Mouse (Mus musculus): ENCODE data around the gene Otub2.
A peak's percentile ranks its signal among the peaks of the same experiment; 100 is the strongest.

DNA sequence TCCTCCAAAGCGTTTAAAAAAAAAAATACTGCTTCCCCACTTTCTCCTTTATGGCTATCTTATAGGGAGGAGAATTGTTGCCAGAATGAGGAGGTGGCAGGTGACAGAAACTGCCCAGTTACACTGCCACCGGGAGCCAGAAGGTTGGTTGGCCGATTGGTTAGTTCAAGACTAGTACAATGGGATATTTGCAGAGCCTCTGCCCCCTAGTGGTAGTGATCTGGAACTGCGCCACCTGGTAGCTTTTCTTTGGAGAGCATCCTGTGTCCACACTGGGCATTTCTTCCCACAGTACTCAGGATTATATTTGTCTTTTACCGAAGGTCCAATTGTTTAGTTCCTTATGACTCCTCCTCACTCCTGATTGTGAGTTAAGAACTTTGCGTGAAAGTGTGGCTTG lies 16.8 kb upstream of the Otub2 start:
- TF ChIP-seq CTCF (IDR thresholded peaks at IDR 0.05; ENCODE audit: extremely low read depth, insufficient read depth, insufficient read length, insufficient replicate concordance) (peak; percentile 68; the same call in 1 of the 2 replicates), POLR2A (IDR thresholded peaks at IDR 0.05; ENCODE audit: low read depth, low read length) (no peak)

Measured in spleen, adult 2 months (tissue).